Mouse (Mus musculus) right cerebral cortex, postnatal 36 days (tissue): Measurements from ENCODE around the gene 4930442H23Rik.
A peak's percentile ranks its signal among the peaks of the same experiment; 100 is the strongest.

Experiments
- DNase-seq, 2 experiments: peaks; one replicate each; pipeline ENCODE4 v3.0.0; 2022; ENCODE audit warnings: low spot score in 2 of 2, mixed read lengths in 1 of 2

The 4930442H23Rik gene

DNA sequence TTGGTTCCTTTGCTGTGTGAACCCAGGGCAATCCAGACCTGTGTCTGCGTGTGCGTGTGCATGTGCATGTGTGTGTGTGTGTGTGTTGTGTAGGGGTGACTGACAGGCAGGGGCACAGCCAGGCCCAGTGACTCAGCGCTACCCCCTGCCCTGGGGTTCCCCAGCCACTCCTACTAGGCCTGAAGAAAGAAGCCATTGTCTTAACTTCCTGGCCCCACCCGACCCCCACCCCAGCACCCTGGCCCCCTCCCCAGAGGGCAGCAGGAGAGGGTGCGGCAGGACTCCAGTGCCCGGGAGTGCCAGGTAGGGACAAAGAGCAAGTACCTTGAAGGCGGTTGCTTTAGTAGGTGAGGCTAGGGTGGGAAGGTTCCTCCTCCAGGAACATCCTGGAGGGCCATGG is 37.9 kb downstream of the 4930442H23Rik start:
- no peak for DNase-seq

- no peak for DNase-seq
Measured at GRCm38 (mm10) chr10:81145307-81145706, 38.3 kb downstream of the 4930442H23Rik start.

GRCm38 (mm10) chr10:81144667-81145066 is 39.0 kb downstream of the 4930442H23Rik start:
- DNase-seq = no peak

- no peak for DNase-seq
Measured at GRCm38 (mm10) chr10:81143845-81144437, 39.7 kb downstream of the 4930442H23Rik start.

DNA sequence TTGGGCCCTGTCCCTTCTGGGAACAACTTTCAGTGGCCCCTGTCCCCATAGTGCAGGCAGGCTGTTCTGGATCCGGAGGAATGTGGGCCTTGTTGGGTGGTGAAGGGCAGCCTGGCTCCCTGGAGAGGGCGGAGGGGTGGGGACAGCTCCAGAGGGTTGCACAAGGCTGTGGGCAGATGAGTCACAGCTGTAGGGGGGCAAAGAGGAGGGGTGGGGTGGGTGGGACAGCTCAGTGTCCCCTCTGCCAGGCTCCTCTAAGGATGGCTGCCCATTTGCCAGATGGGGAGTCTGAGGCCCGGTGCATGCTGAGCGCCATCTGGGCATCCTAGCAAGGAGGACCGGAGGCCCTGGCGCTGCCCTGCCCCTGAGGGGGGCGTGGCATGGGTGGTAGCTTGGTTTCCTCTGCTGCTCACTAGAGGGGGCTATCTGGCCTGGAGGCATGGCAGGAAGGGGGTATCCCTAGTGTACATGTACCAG is 40.5 kb downstream of the 4930442H23Rik start:
- DNase-seq = no peak

- no peak for DNase-seq
Measured at GRCm38 (mm10) chr10:81142551-81142981, 41.1 kb downstream of the 4930442H23Rik start.

- DNase-seq = no peak
Measured at GRCm38 (mm10) chr10:81141455-81142210, 42.0 kb downstream of the 4930442H23Rik start.

DNA sequence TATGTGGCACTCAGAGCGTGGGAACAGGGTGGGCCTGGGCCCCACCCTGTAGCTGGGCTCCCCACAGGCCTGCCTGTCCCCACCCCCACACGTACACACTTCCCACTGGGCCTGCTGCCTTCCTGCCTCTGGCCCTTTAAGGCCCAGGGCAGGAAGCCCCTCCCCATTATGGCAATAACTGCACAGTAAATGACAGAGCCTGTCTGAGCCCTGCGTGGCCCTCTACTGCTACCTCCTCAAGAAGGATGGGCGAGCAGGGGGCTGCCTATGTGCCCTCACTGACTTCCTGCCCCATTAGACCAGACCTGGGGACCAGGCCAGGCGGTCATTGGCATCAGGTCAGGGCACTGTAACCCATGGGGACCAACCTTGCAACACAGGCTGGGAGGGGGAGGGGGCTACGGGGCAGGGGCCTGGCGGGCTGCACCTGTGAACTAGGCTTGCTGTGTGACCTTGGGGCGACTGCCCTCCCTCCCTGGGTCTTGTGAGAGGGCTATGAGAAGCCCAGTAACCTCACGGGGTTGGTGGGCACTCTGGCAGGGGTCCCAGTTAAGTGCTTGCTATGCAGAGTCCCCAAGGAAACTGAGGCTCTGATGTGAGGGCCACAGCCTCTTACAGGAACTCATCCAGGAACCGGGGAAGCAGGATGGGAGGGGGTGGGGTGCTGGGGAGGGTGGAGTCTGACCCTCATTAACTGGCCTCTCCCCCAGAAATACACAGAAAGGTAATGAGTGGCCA is 42.8 kb downstream of the 4930442H23Rik start:
- DNase-seq = no peak

GRCm38 (mm10) chr10:81140005-81140404 is 43.6 kb downstream of the 4930442H23Rik start:
- DNase-seq = no peak

GRCm38 (mm10) chr10:81139529-81139846 is 44.2 kb downstream of the 4930442H23Rik start:
- DNase-seq = no peak

DNA sequence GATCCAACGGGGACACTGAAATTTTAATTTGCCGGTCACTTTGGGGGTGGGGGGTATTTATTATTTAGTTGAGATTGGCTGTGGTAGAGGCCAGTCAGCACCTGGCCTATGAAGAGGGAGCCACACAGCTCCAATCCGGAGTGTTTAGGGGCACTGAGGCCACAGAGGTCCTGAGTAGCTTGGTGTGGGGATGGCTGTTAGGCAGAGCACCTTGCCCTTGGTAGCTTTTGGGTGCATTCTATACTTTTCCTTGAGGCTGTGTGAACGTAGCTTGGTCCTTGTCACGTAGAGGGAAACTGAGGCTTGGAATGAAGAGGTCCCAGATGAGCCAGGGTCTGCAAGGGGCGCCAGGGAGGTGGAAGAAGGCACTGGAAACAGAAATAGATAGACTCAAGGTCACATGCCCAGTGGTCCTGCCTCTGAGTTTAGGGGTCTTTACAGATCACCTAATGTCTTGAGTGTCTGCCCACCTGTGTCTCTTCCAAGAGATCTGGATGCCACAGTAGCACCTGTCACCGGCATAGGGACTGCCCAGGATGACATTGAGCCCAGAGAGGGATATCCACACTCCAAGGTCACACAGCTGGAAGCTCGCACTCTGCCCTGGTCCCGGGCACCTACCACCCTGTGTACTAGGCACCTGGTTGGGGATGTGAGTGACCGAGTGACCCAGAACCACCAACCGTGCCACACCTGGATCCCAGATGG is 44.7 kb downstream of the 4930442H23Rik start:
- DNase-seq = no peak

- DNase-seq = no peak
Measured at GRCm38 (mm10) chr10:81138131-81138782, 45.4 kb downstream of the 4930442H23Rik start.

- DNase-seq = peak; percentile 98 to 99
Measured at GRCm38 (mm10) chr10:81137252-81138130, 46.2 kb downstream of the 4930442H23Rik start.

DNA sequence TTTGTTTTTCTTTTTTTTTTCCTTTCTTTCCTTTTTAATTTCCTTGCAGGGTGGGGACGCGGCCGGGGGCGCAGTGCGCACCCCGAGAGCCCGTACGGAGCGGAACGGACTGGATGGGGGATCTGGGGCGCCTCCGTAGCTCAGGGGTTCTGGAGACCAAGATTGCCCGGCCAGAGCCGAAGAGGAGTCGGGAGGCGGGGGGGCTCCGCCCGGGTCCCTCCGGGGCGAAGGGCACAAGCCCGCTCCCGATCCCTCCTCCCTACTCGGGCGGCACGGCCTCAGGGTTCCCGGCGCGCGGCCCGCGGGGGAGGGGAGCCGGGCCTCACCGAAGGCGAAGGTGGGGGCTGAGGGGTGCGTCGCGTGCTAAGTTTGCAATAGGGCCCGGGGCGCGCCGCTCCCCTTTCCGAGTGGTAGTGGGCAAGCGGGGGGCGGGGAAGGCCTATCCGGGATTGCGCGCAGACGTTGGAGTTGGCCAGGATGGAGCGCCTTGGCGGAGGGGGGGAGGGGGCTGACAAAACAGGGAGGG is 46.9 kb downstream of the 4930442H23Rik start:
- no peak for DNase-seq

DNA sequence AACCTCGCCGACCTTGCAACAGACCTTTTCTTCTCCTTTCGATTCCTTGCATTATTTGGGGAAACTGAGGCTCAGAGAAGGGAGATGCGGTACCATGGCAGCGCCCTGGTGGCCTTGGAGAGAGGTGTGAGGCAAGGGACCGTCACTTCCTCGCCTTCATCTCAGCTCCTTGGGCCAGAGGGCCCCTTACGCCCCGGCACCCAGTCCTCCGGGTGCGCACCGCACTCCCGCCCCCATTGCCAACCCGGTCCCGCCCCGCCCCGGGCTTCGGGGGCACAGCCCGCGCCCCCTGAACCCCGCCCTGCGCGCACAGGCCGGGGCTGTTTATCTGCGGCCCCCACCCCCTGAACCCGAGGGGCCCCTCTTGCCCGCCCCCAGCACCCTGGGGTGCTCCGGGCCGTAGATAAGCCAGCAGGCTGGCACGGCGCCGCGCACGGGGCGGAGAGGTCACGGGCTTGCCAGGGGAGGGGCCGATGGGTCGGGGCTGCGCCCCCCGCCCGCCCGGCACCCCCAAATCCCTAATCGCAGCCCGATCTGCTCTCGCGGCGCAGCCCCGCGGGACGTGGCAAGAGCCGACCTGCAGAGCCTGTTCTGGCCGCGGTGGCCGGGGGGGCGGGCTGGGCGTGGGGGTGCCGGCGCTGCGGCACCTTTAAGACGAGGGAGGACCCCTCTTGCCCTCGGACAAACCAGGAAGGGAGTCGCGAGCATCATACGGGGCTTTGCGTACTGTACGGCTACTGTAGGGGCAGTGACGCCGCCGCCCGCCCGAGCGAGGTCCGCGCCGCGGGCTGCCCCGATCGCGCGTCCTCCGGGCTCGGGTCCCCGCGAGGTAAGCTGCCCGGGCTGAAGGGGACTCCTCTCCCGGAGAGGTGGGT is 47.6 kb downstream of the 4930442H23Rik start:
- DNase-seq = peak; percentile 55 to 60

GRCm38 (mm10) chr10:81134966-81135681 is 48.5 kb downstream of the 4930442H23Rik start, which contains the start of gene Zbtb7a:
TSS of gene Zbtb7a (plus strand) at chr10:81135220.
- no peak for DNase-seq

GRCm38 (mm10) chr10:81134181-81134587 is 49.5 kb downstream of the 4930442H23Rik start:
- DNase-seq = no peak
